Mouse (Mus musculus) midbrain, embryonic 16.5 days (tissue): ENCODE data around the gene Camta1. TPM values are rescaled to one million over a fixed set of nuclear protein-coding genes. Genes with fewer than 3 reads are reported as not detected.
A peak's percentile ranks its signal among the peaks of the same experiment; 100 is the strongest.

Source experiments
- ATAC-seq: fragments of 200-750 bp; cut with Nextera tagmentation; 2 replicates; pipeline ENCODE4 v1.8.0; 2017; ENCODE audit warnings: moderate TSS enrichment
- H3K27ac ChIP-seq: fragments of 300-500 bp; sonication (generic); 2 replicates; pipeline ENCODE4 v1.5.1; 2014; ENCODE audit warnings: mild to moderate bottlenecking, low read length, mixed read lengths
- H3K27me3 ChIP-seq: fragments of 300-500 bp; sonication (generic); 2 replicates; pipeline ENCODE4 v1.6.1; 2014; ENCODE audit warnings: low read depth, low read length, mixed read lengths; ENCODE audit not compliant: control insufficient read depth, insufficient read depth
- H3K36me3 ChIP-seq: fragments of 300-500 bp; sonication (generic); 2 replicates; pipeline ENCODE4 v1.6.1; 2014; ENCODE audit warnings: mild to moderate bottlenecking, low read length, moderate library complexity, mixed read lengths; ENCODE audit not compliant: control insufficient read depth, insufficient read depth
- H3K4me1 ChIP-seq: fragments of 300-500 bp; sonication (generic); 2 replicates; pipeline ENCODE4 v1.6.1; 2014; ENCODE audit warnings: mild to moderate bottlenecking, low read length, mixed read lengths; ENCODE audit not compliant: control insufficient read depth, insufficient read depth
- H3K4me2 ChIP-seq: fragments of 300-500 bp; sonication (generic); 2 replicates; pipeline ENCODE4 v1.6.1; 2014; ENCODE audit warnings: mild to moderate bottlenecking, low read length, mixed read lengths
- H3K4me3 ChIP-seq: fragments of 300-500 bp; sonication (generic); 2 replicates; pipeline ENCODE4 v1.5.1; 2014; ENCODE audit warnings: low read depth, mild to moderate bottlenecking, low read length, moderate library complexity, mixed read lengths
- H3K9ac ChIP-seq: fragments of 300-500 bp; sonication (generic); 2 replicates; pipeline ENCODE4 v1.6.1; 2014; ENCODE audit warnings: low read depth, low read length, mixed read lengths
- H3K9me3 ChIP-seq: fragments of 300-500 bp; sonication (generic); replicated peaks from 2 replicates; pipeline ENCODE4 v1.6.1; 2014; ENCODE audit warnings: mild to moderate bottlenecking, low read length, mixed read lengths; ENCODE audit not compliant: control insufficient read depth, poor library complexity, severe bottlenecking
- WGBS: fragments of 180-500 bp; shearing (Covaris S2); extraction: QIAGEN DNeasy Blood & Tissue Kit; methylation state at CpG from one replicate; pipeline ENCODE4 v1.1.7; 2014; 5-methylcytosine and 5-hydroxymethylcytosine counted together
- polyA plus RNA-seq: library from polyadenylated mRNA; unstranded; fragments of >200 nt; fragmentation: Nextera tagmentation; extraction: Ambion mirVana; gene quantifications from 2 replicates; pipeline ENCODE4 v1.2.1, GENCODE M21; 2015

The Camta1 gene
- polyA plus RNA-seq, 1 experiment from 2014 or later = 159 TPM

DNA sequence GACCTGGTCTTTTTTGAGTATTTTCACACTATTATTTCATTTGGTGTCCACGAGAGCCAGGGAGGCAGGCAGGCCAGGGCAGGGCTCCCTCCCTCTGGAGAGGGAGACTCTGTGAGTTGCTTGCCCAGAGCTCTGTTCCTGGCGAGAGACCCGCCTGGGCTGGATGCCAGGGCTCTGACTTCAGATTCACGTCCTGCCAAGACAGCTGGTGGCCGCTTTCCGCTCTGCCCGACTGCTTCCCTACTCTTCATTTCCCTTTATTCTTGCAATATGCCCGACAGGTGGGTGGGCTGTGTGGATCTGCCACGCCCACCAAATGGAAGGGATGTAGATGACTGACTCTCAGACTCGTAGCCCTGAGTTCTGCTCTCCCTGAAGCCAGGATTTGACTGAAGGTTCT, 696.1 kb downstream of the Camta1 start:
- H3K4me2 ChIP-seq = no peak overlapping the region
- 0 out of 2 replicates have a peak overlapping the region, but pooled peaks have one; percentile 2 for H3K9ac ChIP-seq
- peak overlapping the region; percentile 47; the same call in 1 of the 2 replicates for H3K27ac ChIP-seq
- no peaks in the 10 kb centered on the region for H3K36me3 ChIP-seq
- H3K4me1 ChIP-seq = peaks cover 24% of the 10 kb centered on the region
- H3K9me3 ChIP-seq = no peaks in the 10 kb centered on the region
- WGBS = 5% methylated on average over 10 of the region's 10 CpGs
- H3K27me3 ChIP-seq = peaks cover 15% of the 10 kb centered on the region
- ATAC-seq = peak; percentile 76
- H3K4me3 ChIP-seq = no peak overlapping the region

DNA sequence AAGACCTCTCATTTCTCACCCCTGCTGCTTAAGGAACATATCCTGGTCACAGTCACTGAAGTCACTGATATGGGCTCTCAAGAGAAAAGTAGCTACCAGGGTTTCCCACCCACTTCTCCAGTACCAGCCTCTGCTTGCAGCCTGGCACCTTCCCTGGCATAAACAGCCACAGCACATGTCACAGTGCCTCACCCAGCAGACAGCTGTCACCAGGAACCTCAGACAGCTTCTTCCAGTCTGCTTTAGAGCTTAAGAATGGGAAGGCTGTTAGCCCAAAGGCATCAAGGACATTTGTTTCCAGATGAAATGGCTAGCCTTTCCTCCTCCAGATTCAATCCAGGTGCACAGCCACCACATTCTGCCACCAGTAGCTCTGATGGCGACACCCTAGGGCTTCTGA, 697.4 kb downstream of the Camta1 start:
- Histone ChIP-seq H3K9ac (no peak overlapping the region), H3K9me3 (no peaks in the 10 kb centered on the region), H3K4me1 (peaks cover 16% of the 10 kb centered on the region), H3K4me3 (no peak overlapping the region), H3K4me2 (no peak overlapping the region), H3K27me3 (peaks cover 15% of the 10 kb centered on the region), H3K27ac (no peak overlapping the region), H3K36me3 (no peaks in the 10 kb centered on the region)
- no peak for ATAC-seq
- 90% methylated on average over 1 of the region's 1 CpGs for WGBS

DNA sequence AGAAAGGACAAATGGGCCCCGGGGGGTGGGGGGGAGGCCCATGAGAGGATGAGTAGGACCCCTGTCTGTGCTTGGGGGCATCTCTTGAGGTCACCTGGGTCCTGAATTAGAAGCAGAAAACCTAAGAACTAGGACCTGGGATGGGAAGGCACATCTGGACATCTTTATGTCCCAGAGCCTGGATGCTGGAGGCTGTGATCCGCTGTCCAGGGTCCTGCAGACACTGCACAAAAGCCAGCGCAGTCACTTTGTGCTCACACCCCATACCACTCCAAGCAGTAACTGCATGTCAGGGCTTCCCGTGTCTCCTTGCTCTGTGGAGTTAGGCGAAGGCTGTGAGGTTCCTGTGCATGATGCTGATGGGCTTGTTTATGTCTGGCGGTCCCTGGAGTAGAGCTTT, 699.8 kb downstream of the Camta1 start:
- no peak overlapping the region for H3K9ac ChIP-seq
- no peak overlapping the region for H3K4me2 ChIP-seq
- no peaks in the 10 kb centered on the region for H3K36me3 ChIP-seq
- peaks cover 16% of the 10 kb centered on the region for H3K4me1 ChIP-seq
- H3K9me3 ChIP-seq = no peaks in the 10 kb centered on the region
- WGBS = 41% methylated on average over 6 of the region's 6 CpGs
- ATAC-seq = no peak
- H3K27me3 ChIP-seq = peaks cover 13% of the 10 kb centered on the region
- no peak overlapping the region for H3K4me3 ChIP-seq
- no peak overlapping the region for H3K27ac ChIP-seq

DNA sequence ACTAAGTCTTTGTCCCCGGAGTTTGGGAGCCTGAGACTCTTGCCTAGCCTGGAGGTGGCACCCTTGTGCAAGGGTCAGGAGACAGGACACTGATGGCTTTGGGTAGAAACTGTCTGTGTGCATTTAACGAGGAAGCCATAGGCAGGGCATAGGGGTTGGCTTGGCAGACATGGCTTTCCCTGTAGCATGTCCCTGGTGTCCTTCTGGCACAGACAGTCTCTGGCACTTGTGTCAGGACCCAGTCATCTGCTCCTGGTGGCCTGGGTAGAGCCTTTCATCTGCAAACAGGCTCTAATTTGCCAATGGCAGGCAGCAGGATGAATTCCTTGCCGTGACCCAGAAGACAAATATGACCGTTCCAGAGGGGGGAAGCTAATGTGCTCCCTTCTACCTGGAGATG, 700.7 kb downstream of the Camta1 start:
- Histone ChIP-seq H3K27ac (no peak overlapping the region), H3K4me2 (no peak overlapping the region), H3K36me3 (no peaks in the 10 kb centered on the region), H3K4me3 (no peak overlapping the region), H3K4me1 (peaks cover 12% of the 10 kb centered on the region), H3K27me3 (peaks cover 13% of the 10 kb centered on the region), H3K9ac (no peak overlapping the region), H3K9me3 (no peaks in the 10 kb centered on the region)
- no peak for ATAC-seq
- 67% methylated on average over 4 of the region's 4 CpGs for WGBS

DNA sequence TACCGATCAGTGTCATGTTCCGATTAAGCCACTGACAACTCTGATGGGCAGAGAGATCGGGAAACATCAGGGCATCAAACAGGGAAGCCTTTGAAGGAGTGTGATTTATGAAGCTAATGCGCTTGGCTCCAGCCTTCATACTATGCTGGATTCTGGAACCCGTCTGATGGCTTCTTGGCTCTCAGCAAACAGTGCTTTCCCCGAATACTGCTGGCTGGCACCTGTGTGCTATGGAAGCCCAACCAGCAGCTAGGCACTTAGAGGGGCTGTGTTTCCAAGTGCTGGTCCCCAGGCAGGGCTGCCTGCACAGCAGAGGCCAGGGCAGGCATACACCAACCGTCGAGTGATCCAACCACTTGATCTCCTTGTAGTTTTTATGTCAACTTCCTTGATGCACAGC, 701.2 kb downstream of the Camta1 start:
- no peak overlapping the region for H3K4me3 ChIP-seq
- no peak overlapping the region for H3K9ac ChIP-seq
- WGBS = 68% methylated on average over 8 of the region's 8 CpGs
- H3K36me3 ChIP-seq = no peaks in the 10 kb centered on the region
- H3K27me3 ChIP-seq = peaks cover 15% of the 10 kb centered on the region
- H3K27ac ChIP-seq = no peak overlapping the region
- no peak for ATAC-seq
- H3K4me2 ChIP-seq = no peak overlapping the region
- no peaks in the 10 kb centered on the region for H3K9me3 ChIP-seq
- H3K4me1 ChIP-seq = peaks cover 7% of the 10 kb centered on the region

DNA sequence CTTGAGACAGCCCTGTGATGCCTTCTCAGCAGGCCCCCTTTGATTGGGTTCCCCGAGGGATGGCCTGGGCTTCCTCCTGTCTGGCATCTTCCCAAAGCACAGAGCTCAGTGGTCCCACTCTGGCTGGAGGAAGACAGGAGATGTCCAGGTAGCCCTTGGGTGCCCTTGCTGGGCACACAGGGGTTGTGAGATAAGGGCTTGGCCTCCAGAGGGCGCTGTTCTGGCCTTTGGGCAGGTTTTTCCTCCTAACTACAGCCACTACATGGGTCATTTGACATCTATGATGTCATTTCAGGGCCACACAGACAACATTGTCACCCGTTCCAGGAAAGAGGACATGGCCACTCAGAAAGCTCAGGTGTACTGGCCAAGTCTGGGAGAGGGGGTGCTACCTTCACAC, 703.4 kb downstream of the Camta1 start:
- Histone ChIP-seq H3K36me3 (no peaks in the 10 kb centered on the region), H3K4me2 (no peak overlapping the region), H3K9me3 (no peaks in the 10 kb centered on the region), H3K27me3 (peaks cover 11% of the 10 kb centered on the region), H3K27ac (no peak overlapping the region), H3K9ac (no peak overlapping the region), H3K4me1 (peaks cover 10% of the 10 kb centered on the region), H3K4me3 (no peak overlapping the region)
- WGBS = 59% methylated on average over 3 of the region's 3 CpGs
- no peak for ATAC-seq

DNA sequence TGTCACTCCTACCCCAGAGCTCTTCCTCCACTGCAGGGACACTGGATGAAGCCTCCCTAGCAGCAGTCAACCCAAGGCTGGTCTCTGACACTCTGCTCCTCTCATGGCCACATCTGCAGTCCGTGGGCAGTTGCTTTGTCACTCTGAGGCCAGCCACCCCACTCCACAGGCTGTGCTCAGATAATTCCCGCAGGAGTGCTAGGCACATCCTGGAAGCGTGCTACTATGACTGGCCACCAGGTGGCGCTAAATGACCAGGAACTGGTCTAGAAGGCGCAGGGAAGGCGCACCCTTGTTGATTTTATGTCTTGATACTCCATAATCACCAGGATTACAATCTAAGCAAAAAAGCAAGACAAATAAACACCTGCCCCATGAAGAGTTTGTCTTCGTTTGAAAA, 704.8 kb downstream of the Camta1 start:
- H3K4me1 ChIP-seq = peaks cover 14% of the 10 kb centered on the region
- WGBS = under 1% methylated on average over 7 of the region's 7 CpGs
- no peaks in the 10 kb centered on the region for H3K9me3 ChIP-seq
- H3K27ac ChIP-seq = no peak overlapping the region
- H3K4me3 ChIP-seq = no peak overlapping the region
- peak; percentile 59; the same call in 1 of the 2 replicates for ATAC-seq
- no peaks in the 10 kb centered on the region for H3K36me3 ChIP-seq
- peaks cover 11% of the 10 kb centered on the region for H3K27me3 ChIP-seq
- H3K4me2 ChIP-seq = no peak overlapping the region
- H3K9ac ChIP-seq = no peak overlapping the region

DNA sequence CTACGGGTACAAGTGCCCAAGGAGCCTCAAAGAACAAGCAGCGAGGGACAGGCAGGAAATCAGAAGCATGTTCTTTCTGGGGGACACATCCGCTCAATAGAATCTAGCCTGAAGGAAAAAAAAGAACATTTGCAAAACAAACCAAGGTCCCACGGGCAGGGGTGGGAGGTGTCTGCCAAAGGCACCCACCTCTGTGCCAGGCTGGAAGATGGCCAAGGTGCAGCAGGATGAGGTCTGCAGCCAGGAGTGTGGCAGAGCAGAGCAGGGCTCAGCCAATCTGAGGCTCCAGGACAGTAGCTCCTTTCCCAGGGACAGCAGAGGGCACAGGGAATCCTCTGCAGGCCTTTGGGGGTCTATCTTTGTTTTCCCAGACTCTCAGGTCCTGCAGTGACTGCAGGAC, 706.1 kb downstream of the Camta1 start:
- Histone ChIP-seq H3K36me3 (no peaks in the 10 kb centered on the region), H3K27me3 (peaks cover 3% of the 10 kb centered on the region; the same call in 1 of the 2 replicates), H3K27ac (no peak overlapping the region), H3K9me3 (no peaks in the 10 kb centered on the region), H3K9ac (no peak overlapping the region), H3K4me1 (peaks cover 27% of the 10 kb centered on the region), H3K4me2 (no peak overlapping the region), H3K4me3 (no peak overlapping the region)
- ATAC-seq = no peak
- WGBS = 71% methylated on average over 4 of the region's 4 CpGs

DNA sequence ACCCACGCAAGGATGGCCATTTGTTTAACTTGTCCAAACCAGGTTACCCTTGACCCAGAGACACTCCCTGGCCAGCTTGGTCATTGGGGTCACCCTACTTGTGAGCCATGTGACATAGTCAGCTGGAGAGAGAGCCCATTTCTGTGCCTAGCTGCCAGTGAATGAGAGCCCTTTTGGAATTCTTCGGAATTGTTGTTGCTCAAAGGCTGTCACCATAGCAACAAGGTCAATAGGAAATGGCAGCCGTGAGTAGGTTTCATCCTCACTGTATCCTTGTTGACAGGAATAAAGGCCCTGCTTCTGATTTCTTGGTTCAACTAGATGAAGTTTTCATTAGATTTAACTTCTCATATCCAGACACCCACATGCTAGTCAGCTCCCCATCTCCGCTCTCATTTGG, 707.4 kb downstream of the Camta1 start:
- Histone ChIP-seq H3K9ac (no peak overlapping the region), H3K27me3 (peaks cover 3% of the 10 kb centered on the region; the same call in 1 of the 2 replicates), H3K9me3 (no peaks in the 10 kb centered on the region), H3K36me3 (no peaks in the 10 kb centered on the region), H3K27ac (peak overlapping the region; percentile 70), H3K4me3 (no peak overlapping the region), H3K4me1 (peaks cover 30% of the 10 kb centered on the region), H3K4me2 (no peak overlapping the region)
- no peak for ATAC-seq
- WGBS = 26% methylated on average over 4 of the region's 4 CpGs
